Mouse (Mus musculus) adrenal gland, postnatal 4 days (tissue): Measurements from ENCODE around the gene Adam10. TPM values are rescaled to one million over a fixed set of nuclear protein-coding genes. Genes with fewer than 3 reads are reported as not detected.

Source experiments
- DNase-seq, 2 experiments: peaks; one replicate each; pipeline ENCODE4 v3.0.0; 2021 to 2022; ENCODE audit warnings: low spot score in 2 of 2, mixed read lengths in 2 of 2
- total RNA-seq, 2 experiments: library from RNA; stranded (reverse); gene quantifications; 2 replicates each; pipeline ENCODE4 v1.2.3; 2021

The Adam10 gene
- total RNA-seq, 2 experiments from 2014 or later = 63.8 to 74.9 TPM

DNA sequence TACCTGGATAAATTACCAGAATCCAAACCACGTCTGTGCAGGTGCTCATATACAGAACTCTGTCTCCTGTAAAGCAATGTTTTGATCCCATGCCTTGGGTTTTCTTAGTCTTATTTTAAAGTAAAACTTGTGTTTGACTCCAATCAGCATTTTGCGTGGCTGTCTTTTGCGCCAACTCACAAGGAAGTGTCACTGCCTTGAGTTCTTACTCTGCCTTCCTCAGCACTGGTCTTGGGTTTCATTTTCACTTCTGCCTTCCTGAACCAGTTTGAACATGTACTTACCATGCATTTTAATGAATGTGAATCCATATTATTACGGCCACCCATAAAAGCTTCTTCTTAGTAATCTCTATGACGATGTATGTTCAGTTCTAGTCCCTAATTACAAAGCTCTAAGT is 82.2 kb downstream of the Adam10 start:
- no peak for DNase-seq

DNA sequence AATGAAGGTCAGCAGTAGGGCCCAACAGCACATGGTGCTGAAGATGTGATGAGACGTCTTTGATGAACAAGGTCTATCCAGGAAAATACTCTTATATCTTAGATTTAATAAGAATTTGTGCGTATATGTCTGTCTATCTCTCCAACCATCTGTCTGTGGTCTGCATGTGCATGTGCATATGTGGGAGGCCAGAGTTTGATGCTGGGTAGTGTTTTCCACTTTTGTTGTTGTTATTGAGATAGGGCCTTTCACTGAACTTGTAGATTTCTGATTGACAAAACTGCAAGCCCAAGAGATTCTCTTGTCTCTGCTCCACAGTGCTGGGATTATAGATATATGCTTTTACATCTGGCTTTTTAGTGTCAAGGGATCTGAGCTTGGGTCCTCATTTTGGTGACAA is 96.7 kb downstream of the Adam10 start:
- no peak for DNase-seq

DNA sequence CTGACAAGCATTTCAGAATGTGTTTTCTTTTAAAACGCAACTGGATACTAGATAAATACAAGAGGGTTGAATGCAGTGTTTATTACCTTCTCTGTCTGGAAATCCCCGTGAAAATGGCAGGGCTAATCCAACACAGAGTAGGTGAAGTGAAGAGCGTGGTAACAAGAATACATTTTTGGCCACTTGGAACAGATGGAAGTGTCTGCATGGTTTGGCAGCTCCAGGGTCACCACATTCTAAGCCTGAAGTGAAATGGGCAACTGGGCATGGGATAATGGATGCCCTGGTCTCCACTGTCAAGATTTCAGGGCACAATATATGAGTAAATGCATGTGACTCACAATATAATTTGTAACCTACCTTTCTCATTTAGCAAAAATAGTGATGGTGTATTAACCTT is 103.4 kb downstream of the Adam10 start:
- no peak for DNase-seq

DNA sequence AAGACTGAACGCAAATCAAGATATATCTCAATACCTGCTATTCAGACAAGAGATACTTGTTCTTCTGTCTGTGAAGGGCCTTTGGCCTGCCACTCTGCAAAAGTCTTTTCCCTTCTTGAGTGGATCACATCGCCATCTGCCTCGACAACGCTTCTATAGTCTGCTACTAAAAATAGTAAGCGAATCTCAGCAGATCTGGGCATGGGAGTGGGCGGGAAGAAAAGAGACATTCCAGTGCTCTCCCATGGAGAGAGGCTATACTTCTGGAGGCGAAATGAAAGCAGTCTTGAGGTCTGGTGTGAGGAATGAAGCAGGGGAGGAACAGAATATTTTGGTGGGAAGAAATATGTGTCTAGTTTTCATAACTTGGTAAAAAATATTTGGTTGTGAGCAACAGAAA is 109.9 kb downstream of the Adam10 start:
- DNase-seq = no peak

DNA sequence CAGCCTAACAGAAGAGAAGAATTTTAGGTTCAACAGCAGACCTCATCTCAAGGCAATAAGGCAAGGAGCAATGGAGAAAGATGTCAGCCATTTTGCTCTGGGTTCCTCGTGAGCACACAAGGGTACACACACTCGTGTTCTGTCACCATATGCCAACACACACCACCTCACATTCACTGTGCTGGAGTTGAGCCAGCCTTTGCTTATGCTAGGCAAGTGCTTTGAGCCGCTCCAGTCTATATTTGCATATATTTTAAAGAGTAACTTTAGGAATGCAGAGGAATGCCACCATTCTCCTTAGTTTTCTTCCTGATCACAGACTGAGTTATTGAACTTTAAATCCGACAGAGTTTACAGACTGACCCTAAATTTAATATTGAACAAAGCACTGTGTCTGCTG is 111.8 kb downstream of the Adam10 start:
- no peak for DNase-seq

DNA sequence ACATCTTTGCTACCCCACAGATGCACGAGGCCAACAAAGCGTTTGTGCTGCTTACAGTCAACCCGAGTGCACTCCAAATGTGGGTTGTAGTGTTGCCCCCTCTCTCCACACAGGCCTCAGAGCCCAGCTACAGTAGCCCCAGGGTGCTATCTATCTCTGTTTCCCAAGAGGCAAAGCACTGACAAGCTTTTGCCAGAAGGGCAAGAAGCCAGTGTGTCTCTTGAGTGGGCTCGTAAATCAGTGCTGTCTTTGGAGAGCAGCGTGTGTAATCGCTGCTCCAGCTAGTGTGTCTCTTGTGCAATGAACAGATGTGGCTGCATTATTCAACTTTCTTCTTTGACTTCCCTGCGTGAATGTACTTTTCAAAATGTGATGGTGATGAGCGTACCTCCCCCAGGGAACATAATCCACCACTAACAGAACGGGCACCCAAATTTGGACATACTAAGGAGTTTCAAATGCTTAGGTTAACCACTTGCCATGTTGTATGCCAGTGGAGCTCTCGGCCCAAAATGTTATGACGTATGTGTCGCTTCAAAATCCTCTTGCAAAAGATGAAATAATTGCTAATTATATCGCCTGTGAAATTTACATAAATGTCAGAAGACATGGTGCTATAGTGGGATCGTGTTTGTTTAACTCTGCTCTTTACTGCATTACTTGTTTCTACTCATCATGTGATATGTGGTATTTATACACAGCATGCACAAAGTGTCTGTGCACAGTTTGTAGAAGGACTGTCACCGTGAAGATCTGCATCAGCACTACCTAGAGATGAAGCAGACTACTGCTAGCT is 116.0 kb downstream of the Adam10 start:
- DNase-seq = no peak

DNA sequence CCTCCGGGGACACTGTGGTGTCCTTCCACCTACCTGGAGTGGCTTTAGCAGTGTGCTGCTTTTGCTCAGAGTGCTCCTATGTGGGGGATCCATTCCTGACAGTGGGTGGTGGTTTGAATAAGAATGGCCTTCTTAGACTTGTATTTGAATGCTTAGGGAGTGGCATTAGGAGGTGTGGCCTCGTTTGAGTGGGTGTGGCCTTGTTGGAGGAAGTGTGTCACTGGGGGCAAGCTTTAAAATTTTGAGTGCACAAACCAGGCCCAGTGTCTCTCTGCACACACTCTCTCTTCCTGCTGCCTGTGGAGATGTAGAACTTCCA is 116.6 kb downstream of the Adam10 start:
- no peak for DNase-seq

DNA sequence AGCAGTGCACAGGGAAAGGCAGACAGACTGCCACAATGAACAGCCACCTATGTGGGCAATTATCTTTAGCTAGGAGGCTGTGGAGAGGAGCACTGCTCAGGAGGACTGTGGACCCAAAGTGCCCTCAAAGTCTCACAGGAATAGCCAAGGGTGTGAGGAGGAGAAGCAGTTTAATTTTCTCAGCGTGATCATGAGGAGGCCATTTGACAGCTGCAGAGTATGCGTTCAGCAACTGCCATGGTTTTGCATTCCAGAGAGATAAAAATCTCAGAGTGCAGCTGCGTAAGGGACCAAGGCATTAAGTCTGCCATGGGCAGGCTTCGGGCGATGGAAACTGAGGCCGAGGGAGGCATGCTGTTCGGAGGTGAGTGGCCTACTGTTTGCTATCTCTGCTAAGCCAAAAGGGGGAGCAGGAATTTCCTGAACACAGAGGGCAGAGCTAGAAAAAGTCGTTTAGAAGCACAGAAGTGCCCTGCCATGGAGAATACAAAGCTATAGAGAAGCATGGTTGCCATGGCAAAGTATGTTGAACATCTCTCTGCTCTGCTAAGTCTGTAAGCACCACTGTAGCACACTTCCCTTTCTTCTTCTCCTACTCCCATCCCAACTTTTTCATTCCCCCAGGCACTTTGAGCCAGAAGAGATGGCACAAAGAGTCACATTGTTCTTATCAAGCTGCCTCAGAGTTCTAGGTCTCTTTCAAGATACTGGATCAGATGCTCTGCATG is 122.0 kb downstream of the Adam10 start:
- DNase-seq = no peak

DNA sequence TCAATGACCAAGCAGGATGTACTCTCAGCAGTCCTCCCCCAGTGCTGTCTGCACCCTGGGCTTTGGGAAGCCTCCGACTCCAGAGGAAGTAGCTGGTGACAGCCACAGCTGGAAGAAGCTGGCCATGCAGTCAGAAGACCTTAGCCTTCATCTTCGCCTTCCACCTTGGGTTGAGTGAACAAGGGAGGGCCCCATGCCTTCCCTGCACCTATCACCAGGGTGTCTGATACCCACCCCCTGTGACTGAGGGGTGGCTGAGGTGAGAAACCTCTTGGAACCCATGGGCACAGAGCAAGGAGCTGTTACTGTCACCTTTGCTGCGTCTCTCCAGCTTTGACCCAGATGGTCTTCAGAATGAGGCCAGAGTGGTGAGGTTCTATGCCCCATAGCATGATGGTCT is 123.0 kb downstream of the Adam10 start:
- no peak for DNase-seq

DNA sequence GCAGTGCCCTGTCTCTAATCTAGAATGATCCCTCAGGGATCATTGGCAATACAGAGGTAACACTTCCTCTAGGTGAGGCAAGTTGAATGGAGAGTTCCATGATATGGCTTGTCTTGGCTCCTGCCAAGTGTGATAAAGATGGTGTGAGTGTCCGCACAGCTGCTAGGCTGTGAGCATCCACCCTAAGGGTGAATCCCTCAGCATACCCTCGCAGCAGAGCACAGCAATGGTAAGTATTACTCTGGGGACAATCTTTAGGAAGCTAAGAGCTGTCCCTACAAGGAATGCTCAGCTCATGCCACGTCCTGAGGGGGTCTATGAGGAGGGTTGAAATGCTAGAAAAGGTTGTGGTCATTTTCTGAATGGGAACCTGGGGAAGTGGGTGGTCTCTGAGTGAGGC is 124.0 kb downstream of the Adam10 start:
- DNase-seq = no peak

DNA sequence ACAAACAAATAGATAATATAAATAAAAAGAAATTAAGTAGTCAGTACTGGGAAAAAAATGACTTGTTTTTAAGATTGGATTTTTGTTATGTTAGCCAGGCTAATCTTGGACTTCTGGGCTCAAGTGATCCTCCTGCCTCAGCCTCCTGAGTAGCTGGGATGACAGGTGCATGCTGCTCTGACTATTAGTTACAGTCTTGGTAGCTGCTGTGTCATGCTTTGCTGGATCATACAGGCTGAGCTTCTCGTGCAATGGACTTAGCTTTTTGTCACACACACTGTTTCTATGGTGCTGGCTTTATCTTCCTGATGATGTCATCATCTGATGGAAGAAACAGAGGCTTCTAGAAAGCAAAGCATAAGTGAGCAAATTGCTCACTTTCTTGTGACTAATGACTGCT is 127.3 kb downstream of the Adam10 start:
- DNase-seq = no peak

DNA sequence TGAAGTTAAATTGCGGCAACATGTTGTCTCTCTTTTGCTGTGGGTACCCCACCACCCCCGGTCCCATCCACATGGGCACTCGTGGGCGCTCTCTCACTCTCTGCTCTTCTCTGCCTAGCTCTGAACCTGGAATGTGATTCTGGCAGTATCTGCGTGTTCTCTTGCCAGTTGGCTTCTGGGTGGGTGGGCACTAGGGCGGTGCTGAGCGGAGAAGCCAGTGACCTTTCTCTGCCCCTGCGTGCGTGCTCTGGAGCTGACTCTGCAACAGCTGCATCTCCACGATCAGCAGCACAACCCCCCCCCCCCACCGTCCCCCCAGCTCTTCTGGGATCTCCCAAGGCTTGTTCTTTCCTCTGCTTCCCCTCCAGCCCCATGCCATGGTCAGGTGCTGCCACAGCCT is 128.9 kb downstream of the Adam10 start:
- DNase-seq = no peak

DNA sequence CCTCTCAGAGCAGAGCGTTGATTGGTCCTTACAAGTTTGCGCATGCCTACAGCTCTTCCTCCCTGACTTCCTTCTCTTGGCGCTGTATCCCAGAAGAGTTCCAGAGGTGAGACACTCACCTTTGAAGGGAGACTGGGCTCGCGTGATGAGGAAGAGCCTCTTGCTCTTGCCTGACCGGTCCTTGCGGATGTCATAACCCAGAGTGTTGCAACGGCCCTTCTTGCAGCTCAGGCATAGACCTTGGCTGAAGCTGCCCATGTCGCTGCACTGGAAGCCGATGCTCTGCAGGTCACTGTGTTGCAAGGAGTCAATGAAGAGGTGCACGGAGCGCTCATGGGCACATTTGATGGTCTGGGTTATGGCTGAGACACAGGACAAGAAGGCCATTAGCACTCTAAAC is 133.8 kb downstream of the Adam10 start:
- no peak for DNase-seq

DNA sequence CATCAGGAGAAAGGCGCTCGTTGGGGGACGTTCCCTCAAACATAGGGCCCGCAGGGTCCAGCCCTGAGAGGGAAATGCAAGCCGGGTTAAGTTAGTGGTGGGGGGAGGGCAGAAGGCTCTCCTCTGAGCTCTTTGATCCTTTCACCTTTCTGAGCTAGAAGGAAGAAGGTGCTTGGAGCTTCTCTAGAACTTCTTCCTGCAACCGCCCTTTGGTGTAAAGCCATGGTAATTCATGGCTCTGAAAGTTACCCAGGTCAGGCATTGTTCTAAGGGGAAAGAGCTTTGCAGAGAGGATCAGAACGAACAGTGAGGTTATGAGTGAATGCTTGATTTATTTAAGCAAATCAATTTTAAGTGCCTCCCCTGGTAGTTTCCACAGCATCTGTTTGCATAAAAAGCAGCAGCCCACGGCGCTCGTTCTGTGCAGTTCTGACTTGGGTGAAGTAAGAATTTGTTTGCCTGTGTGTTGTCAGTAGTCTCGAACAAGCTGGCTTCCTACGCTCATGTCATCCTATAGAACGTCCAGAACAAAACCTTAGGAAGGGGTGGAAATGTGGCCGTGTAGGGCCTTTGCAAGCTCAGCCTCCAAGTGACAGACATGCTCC is 138.0 kb downstream of the Adam10 start:
- no peak for DNase-seq

DNA sequence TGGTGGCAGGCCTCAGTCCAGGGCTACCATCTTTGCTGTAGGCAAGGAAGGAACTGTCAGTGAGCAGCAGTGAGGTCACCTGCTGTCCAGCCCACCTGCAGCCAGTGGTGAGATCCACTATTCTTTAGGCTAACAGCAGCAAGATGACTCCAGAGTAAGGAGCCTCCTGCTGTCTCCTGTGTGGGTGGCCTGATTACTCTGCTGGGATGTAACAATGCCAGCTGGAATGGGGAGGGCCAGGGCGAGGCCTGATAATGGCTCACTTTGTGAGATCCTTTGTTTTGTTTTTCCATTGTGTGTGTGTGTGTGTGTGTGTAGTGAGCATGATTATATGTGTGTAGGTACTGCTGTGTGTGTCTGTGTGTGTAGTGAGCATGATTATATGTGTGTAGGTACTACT is 138.6 kb downstream of the Adam10 start:
- DNase-seq = no peak

DNA sequence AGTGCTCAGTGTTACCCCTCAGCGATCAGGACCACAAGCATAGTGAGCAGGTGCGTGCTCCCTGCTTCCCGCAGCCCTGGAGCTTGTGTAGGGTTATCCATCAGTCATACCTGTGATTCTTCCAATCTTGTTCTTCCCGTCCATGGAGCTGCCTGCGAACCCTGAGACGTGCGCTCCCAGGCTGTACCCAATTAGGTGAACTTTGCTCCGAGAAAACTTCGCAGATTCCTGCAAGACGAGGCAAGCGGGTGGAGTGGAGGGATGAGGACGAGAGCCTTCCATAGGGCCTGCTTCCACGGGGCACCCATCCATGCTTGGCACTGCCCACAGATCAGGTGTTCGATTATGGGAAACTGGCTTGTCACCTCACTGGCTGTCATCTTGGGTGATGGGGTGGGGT is 139.9 kb downstream of the Adam10 start:
- no peak for DNase-seq

DNA sequence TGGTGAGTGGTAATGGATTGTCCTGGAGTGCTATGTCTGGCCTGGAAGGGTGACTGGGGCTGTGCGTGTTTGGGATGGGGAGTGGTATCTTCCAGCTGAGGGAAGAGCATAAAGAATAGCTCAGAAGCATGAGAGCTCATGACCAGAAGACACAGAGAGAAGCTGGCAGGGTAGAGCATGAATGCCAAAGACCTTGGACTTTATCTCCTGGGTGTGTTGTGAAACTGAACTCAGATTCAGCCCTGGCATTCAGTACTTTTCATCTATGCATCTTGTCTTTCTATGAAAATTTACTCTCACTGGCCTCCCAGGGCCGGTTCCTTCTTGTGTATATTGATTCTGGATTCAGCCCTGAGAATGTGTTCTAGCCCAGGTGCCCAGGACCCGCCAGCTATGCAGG is 145.3 kb downstream of the Adam10 start:
- DNase-seq = no peak

DNA sequence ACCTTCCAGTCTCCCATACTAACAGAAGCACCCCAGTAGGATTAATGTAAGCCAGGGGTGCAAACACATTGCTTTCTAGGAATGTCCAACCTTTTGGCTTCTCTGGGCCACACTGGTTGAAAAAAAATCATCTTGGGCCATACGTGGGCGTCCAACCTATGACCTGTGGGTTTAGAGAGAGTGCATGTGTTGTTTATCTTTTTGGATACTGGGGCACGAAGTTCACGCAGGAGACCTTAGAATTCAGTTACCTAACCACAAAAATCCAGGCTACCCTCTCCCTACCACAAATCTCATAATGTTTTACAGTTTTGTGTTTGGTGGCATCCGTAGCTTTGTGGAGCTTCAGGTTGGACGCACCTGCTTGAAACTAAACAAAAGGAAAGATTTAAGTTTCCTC is 149.1 kb downstream of the Adam10 start:
- DNase-seq = no peak
